Mouse (Mus musculus): ENCODE measurements around the gene Uqcc3. TPM values are rescaled to one million over a fixed set of nuclear protein-coding genes. Genes with fewer than 3 reads are reported as not detected.

Uqcc3 gene
- polyA plus RNA-seq (2016; fragmentation: Nextera tagmentation; extraction: Ambion mirVana): 52.7 and 60.6 TPM in 2 replicates

DNA sequence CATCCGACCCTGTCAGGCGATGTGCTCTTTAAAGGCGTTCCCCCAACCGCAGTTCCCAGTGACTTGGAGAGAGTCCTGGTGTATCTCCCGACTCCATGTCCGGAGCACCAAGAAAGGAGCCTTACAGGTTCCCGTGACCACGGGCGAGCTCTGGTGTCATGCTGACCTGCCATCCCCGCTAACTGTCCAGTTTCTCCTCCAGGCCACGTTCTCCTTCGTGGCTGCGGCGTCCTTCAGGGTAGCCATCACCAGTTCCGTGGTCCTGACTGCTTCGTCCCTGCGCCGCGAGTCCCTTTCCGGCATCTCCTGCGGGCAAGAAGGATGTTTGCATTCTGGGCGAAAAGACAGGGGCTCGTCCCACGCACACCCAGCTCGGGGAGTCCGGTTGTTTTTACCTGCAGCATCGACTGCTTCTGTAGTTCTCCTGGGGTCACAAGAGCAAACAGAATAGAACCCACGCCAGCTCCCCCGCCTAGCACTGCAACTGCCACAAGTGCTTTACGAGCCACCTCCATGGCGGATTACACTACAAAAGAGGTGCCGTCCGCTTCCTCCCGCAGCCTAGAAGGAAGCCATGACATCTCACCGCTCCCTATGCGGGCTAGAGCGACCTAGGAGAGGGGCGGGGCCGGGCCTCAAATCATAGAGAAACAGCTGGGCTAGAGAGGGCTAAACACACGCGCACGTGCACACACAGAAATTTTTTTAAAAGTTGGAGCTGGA, at the start of gene Uqcc3:
Gene Uqcc3, minus strand, starts transcription at position 613 of the 723 bp plus-strand sequence.
- WGBS: under 1% methylated on average over 42 of the region's 42 CpGs
- peak; percentile 97 for ATAC-seq (ENCODE audit: insufficient number of reproducible peaks, low FRiP score)
- peaks cover 18% of the 10 kb centered on the region for H3K36me3 ChIP-seq
- peak within 1 kb of the TSS; percentile 87 for H3K4me2 ChIP-seq
- peaks cover 10% of the 10 kb centered on the region for H3K4me1 ChIP-seq (replicated peaks)
- H3K27me3 ChIP-seq (replicated peaks): no peaks in the 10 kb centered on the region
- H3K4me3 ChIP-seq: peak within 1 kb of the TSS; percentile 92
- no peaks in the 10 kb centered on the region for H3K9me3 ChIP-seq (replicated peaks)
- H3K27ac ChIP-seq (ENCODE audit: poor library complexity, severe bottlenecking): peak within 1 kb of the TSS; percentile 86
- peak within 1 kb of the TSS; percentile 95 for H3K9ac ChIP-seq

DNA sequence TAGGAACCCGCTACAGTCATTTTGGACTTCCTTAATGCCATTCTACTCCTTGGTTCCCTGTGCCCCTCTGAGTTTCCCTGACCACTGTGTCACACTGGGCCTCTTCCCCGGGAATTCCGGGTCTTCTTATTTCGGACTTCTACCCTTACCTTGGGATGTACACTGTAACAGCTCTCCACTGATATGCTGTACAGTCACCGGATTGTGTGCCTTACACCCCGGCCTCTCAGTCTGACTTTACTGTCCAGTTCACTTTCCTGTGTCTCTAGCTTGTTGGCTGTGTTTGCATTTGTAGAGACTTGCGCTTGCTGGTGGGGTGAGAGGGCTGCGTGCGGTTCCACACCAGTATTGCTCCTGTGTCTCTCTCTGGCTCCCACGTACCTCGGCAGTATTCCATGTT, 49.4 kb upstream of the Uqcc3 start:
- WGBS: 12% methylated on average over 11 of the region's 11 CpGs
- H3K27ac ChIP-seq (ENCODE audit: poor library complexity, severe bottlenecking): no peak overlapping the region
- H3K36me3 ChIP-seq: peaks cover 55% of the 10 kb centered on the region
- H3K4me2 ChIP-seq: peak overlapping the region; percentile 82
- peaks cover 18% of the 10 kb centered on the region for H3K4me1 ChIP-seq (replicated peaks)
- no peaks in the 10 kb centered on the region; the same call in 1 of the 2 replicates for H3K27me3 ChIP-seq (replicated peaks)
- peak overlapping the region; percentile 85 for H3K9ac ChIP-seq
- H3K4me3 ChIP-seq: peak overlapping the region; percentile 70
- ATAC-seq (ENCODE audit: insufficient number of reproducible peaks, low FRiP score): no peak
- no peaks in the 10 kb centered on the region for H3K9me3 ChIP-seq (replicated peaks)

DNA sequence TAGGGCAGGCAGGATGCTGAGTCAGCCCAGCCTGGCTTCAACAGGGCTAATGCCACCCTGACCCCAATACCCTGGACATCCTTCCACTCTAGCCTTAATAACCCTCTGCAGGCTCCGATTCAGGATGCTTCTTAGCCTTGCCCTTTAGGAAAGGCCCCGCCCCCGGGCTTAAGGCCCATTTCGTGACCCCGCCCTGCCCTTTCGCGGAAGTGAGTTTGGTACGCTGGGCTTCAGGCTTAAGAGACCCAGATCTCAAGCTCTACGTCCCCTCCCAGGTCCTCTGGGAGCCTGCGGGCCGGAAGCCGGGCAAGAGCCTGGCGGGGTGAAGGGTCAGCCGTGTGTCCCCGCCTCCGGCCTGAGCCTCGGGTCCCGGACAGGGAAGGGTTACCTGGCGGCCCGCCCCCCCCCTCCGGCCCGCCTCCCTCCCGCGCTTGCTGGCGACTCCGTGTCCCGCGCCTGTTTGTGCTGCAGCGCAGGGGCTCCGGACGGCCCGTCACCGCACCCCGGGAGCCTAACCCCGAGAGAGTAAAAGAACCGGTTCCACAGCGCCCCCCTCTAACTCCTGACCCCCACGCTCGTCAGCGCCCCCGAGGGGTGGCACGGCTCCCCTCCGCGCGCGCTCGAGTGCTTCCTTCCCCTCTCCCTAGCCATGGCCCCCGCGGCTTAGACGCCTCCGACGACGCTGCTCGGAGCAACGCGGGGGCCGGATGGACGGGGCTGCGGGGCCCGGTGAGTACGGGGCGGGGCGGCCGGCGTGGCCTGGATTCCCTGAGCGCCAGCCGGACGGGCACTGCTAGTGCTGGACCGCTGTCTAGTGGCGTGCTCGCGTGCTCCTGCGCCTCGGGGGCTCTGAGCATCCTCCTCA, 48.7 kb upstream of the Uqcc3 start, which contains the start of the genes Rom1 and Eml3:
Gene Rom1, minus strand, starts transcription at position 133 of the 865 bp plus-strand sequence.
Gene Eml3, plus strand, starts transcription at position 329 of the 865 bp plus-strand sequence.
- Histone ChIP-seq H3K4me3 (peak within 1 kb of the TSS; percentile 70), H3K9ac (peak within 1 kb of the TSS; percentile 85), H3K36me3 (peaks cover 50% of the 10 kb centered on the region), H3K4me2 (peak within 1 kb of the TSS; percentile 82), H3K9me3 (replicated peaks) (no peaks in the 10 kb centered on the region), H3K27me3 (replicated peaks) (no peaks in the 10 kb centered on the region; the same call in 1 of the 2 replicates), H3K4me1 (replicated peaks) (peaks cover 18% of the 10 kb centered on the region), H3K27ac (ENCODE audit: poor library complexity, severe bottlenecking) (peak within 1 kb of the TSS; percentile 75)
- under 1% methylated on average over 74 of the region's 74 CpGs for WGBS
- peak; percentile 85 for ATAC-seq (ENCODE audit: insufficient number of reproducible peaks, low FRiP score)

DNA sequence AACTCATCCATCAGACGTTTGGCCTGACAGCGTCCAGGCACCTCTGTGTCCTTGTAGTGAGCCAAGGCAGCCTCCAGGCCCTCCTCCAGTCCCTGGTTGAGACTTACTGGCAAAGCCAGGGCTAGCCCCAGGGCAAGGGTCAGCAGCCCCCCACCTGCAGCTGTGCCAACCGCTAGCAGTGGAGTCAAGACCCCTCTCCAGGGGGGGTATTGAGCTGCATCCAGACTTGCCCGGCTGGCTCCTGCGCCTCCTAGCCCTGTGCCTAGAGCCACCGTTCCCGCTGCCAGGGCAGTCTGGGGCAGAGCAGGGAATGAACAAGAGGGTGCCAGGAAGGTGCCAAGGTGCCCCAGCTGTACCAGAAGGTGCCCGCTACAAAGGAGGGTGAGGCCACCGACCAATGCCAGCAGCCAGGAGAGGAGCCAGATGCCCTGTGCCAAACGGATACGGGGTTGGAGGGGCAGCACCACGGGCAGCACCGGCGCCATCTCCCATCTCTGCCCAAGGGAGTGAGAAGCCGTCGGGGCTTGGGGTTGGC, 48.0 kb upstream of the Uqcc3 start:
- 19% methylated on average over 16 of the region's 16 CpGs for WGBS
- peak overlapping the region; percentile 85 for H3K9ac ChIP-seq

DNA sequence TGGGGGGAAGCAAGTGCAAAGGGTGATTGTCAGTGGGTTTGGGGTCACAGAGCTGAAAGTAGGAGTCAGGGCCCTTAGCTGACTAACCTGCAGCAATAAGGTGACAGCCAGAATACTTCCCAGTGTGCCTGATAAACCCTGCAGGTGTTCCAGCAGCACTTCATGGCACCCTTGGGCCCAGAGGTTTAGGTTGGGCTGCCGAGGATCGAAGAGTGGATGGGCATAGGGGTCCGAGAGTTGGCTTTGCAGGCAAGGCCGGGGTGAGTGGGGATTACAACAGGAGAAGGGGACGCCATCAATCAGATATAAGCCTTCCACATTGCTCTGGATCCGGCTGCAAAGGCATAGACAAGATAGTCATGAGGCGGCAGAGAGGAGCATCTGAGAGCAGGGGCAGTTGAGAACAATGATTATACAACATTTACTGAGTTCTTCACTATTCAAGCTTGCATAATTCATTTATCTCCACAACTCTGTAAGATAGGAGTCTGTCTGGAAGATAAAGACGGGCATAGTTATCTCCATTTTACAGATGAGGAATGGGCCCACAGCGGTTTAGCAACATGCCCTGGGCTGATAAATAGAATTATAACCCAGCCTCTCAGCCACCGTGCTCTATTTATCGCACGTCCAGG, 47.3 kb upstream of the Uqcc3 start:
- Histone ChIP-seq H3K27ac (ENCODE audit: poor library complexity, severe bottlenecking) (no peak overlapping the region), H3K27me3 (replicated peaks) (no peaks in the 10 kb centered on the region; the same call in 1 of the 2 replicates)

More for the DNA sequence above, 48.0 kb upstream of the Uqcc3 start:
- H3K27me3 ChIP-seq (replicated peaks): no peaks in the 10 kb centered on the region; the same call in 1 of the 2 replicates
- no peak for ATAC-seq (ENCODE audit: insufficient number of reproducible peaks, low FRiP score)
- peak overlapping the region; percentile 70 for H3K4me3 ChIP-seq
- peak overlapping the region; percentile 82 for H3K4me2 ChIP-seq
- H3K9me3 ChIP-seq (replicated peaks): no peaks in the 10 kb centered on the region
- H3K36me3 ChIP-seq: peaks cover 47% of the 10 kb centered on the region
- peaks cover 18% of the 10 kb centered on the region for H3K4me1 ChIP-seq (replicated peaks)
- H3K27ac ChIP-seq (ENCODE audit: poor library complexity, severe bottlenecking): no peak overlapping the region

DNA sequence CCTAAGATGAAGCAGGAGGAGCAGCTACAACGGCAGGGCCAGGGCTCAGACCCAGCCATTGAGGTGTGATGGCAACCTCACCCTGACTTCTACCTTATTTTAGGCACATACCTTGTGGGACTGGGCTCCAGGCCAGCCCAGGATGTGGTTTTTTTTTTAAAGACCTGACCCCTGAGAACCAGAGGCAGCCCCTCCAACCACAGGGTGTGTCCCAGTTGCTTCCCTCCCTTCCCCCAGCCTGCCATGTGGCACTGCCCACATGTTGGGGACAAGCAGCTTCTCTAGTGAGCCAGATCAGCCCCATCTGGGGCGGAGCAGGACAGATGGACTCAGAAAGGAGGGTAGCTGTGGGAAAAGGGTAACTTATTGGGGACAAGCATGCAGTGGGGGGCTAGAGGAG, 46.0 kb upstream of the Uqcc3 start:
- WGBS: 92% methylated on average over 2 of the region's 2 CpGs
- H3K4me3 ChIP-seq: no peak overlapping the region
- H3K27me3 ChIP-seq (replicated peaks): no peaks in the 10 kb centered on the region; the same call in 1 of the 2 replicates
- no peaks in the 10 kb centered on the region for H3K9me3 ChIP-seq (replicated peaks)
- peaks cover 41% of the 10 kb centered on the region for H3K36me3 ChIP-seq
- no peak overlapping the region for H3K4me2 ChIP-seq
- H3K9ac ChIP-seq: no peak overlapping the region
- H3K4me1 ChIP-seq (replicated peaks): peaks cover 19% of the 10 kb centered on the region
- no peak for ATAC-seq (ENCODE audit: insufficient number of reproducible peaks, low FRiP score)
- no peak overlapping the region for H3K27ac ChIP-seq (ENCODE audit: poor library complexity, severe bottlenecking)

More for the DNA sequence above, 47.3 kb upstream of the Uqcc3 start:
- no peaks in the 10 kb centered on the region for H3K9me3 ChIP-seq (replicated peaks)
- no peak for ATAC-seq (ENCODE audit: insufficient number of reproducible peaks, low FRiP score)
- H3K4me3 ChIP-seq: no peak overlapping the region
- H3K4me1 ChIP-seq (replicated peaks): peaks cover 18% of the 10 kb centered on the region
- H3K36me3 ChIP-seq: peaks cover 40% of the 10 kb centered on the region
- H3K4me2 ChIP-seq: no peak overlapping the region
- WGBS: 84% methylated on average over 12 of the region's 12 CpGs
- H3K9ac ChIP-seq: no peak overlapping the region

DNA sequence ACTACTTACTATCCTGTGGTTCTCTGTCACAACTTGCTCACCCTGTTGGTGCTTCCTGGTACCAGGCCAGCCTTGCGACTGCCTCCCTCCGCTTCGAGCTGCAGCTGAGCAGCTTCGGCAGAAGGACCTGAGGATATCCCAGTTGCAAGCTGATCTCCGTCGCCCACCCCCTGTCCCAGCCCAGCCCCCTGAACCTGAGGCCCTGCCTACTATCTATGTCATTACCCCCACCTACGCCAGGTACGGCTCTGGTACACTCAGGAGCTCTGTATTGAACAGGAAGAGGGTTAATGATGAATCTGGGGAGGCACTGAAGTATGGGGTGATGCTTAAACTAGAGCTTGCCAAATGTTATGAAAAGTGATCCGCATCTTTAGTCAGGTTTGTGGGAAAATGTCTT, 41.0 kb upstream of the Uqcc3 start:
- H3K27ac ChIP-seq (ENCODE audit: poor library complexity, severe bottlenecking): no peak overlapping the region
- ATAC-seq (ENCODE audit: insufficient number of reproducible peaks, low FRiP score): no peak
- peak overlapping the region; percentile 83 for H3K4me2 ChIP-seq

DNA sequence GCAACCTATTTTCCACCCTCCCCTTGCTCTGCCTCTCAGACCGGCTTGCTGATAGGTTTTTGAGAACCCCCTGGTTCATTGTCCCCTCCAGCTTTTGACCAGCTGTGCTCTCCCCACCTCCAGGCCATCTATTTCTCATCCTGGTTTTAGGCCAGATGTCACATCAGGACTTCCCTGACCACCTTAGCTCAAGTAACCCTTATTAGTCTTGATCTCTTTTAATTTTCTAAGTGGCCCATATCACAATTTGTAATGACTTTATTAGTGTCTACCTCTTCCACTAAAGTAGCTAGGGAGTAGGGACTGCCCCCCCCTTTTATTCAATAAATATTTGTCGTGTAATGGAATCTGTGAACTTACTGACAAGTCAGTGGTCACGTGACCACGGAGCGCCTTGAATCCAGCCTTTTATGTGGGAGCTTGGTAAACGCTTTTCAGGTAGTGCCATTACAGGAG, 40.1 kb upstream of the Uqcc3 start:
- H3K36me3 ChIP-seq: peaks cover 27% of the 10 kb centered on the region
- H3K27me3 ChIP-seq (replicated peaks): no peaks in the 10 kb centered on the region
- peak overlapping the region; percentile 88 for H3K9ac ChIP-seq
- peak overlapping the region; percentile 83 for H3K4me2 ChIP-seq
- no peak for ATAC-seq (ENCODE audit: insufficient number of reproducible peaks, low FRiP score)
- peak overlapping the region; percentile 86 for H3K4me3 ChIP-seq
- peak overlapping the region; percentile 86 for H3K27ac ChIP-seq (ENCODE audit: poor library complexity, severe bottlenecking)
- H3K4me1 ChIP-seq (replicated peaks): peaks cover 15% of the 10 kb centered on the region
- 1% methylated on average over 6 of the region's 6 CpGs for WGBS
- H3K9me3 ChIP-seq (replicated peaks): no peaks in the 10 kb centered on the region

More for the DNA sequence above, 41.0 kb upstream of the Uqcc3 start:
- Histone ChIP-seq H3K36me3 (peaks cover 27% of the 10 kb centered on the region), H3K4me3 (no peak overlapping the region; the same call in 1 of the 2 replicates), H3K27me3 (replicated peaks) (no peaks in the 10 kb centered on the region), H3K9ac (0 out of 2 replicates have a peak overlapping the region, but pooled peaks have one; percentile 25), H3K4me1 (replicated peaks) (peaks cover 15% of the 10 kb centered on the region), H3K9me3 (replicated peaks) (no peaks in the 10 kb centered on the region)
- 78% methylated on average over 9 of the region's 9 CpGs for WGBS

DNA sequence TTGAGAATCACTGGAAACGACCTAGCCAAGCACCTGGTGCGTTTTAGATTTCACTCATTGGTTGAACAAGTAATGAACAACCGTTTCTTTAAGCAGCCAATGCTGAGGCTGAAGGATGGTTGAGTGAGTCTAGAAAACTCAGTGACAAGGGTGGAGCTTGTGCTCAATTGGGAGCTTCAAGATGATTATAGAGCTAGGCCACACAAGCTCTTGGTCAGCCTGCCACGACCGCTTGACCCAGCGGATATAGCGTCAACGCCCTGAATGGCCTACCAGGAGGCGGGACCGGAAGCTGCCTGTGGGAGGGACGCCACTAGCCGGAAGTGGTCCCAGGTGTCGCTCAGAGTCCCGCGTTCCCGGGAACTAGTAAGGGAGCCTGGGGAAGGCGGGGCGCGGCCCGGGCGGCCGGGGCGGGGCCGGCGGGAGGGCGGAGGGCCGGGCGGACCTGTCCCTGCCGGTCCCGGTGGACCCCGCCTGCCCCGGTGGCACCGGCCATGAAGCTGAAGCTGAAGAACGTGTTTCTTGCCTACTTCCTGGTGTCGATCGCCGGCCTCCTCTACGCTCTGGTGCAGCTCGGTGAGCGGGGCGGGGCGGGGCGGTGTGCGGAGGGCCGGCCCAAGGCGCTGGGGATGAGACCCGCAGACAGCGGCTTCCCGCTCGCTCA, 39.5 kb upstream of the Uqcc3 start, which contains the start of gene B3gat3:
Gene B3gat3, plus strand, starts transcription at position 302 of the 664 bp plus-strand sequence.
- no peaks in the 10 kb centered on the region for H3K27me3 ChIP-seq (replicated peaks)
- peak within 1 kb of the TSS; percentile 88 for H3K9ac ChIP-seq
- no peaks in the 10 kb centered on the region for H3K9me3 ChIP-seq (replicated peaks)
- ATAC-seq (ENCODE audit: insufficient number of reproducible peaks, low FRiP score): peak; percentile 98
- 2% methylated on average over 50 of the region's 50 CpGs for WGBS
- peak within 1 kb of the TSS; percentile 86 for H3K27ac ChIP-seq (ENCODE audit: poor library complexity, severe bottlenecking)
- H3K36me3 ChIP-seq: peaks cover 27% of the 10 kb centered on the region
- peaks cover 15% of the 10 kb centered on the region for H3K4me1 ChIP-seq (replicated peaks)
- H3K4me3 ChIP-seq: peak within 1 kb of the TSS; percentile 86
- H3K4me2 ChIP-seq: peak within 1 kb of the TSS; percentile 83

DNA sequence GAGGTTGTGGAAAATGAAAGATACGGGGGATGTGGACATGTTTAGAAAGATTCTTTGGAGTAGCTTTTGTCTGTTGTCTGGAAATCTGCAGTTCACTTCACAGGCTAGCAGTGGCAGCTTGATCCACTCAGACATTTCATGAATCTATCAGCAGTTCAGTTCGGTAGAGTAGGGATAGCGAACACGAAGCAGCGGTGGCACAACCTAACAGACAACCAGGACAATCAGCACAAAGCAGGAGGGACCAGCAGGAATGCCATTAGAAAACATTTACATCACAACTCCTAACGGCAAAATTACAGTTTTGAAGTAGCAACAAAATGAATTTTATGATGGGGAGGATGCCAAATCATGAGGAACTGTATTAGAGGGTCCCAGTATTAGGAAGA, 39.0 kb upstream of the Uqcc3 start:
- Histone ChIP-seq H3K9me3 (replicated peaks) (no peaks in the 10 kb centered on the region), H3K4me1 (replicated peaks) (peaks cover 15% of the 10 kb centered on the region), H3K4me3 (peak overlapping the region; percentile 86), H3K36me3 (peaks cover 31% of the 10 kb centered on the region), H3K27me3 (replicated peaks) (no peaks in the 10 kb centered on the region), H3K27ac (ENCODE audit: poor library complexity, severe bottlenecking) (peak overlapping the region; percentile 86), H3K9ac (no peak overlapping the region), H3K4me2 (peak overlapping the region; percentile 83)
- ATAC-seq (ENCODE audit: insufficient number of reproducible peaks, low FRiP score): no peak
- WGBS: 64% methylated on average over 6 of the region's 6 CpGs

Measured in heart, embryonic 12.5 days (tissue).